ENCODE assay signal across 15 mouse cellular contexts in genomic region chr15:84634361-84634760, GRCm38 (mm10). TPM values are rescaled to one million over a fixed set of nuclear protein-coding genes. Genes with fewer than 3 reads are reported as not detected.
DNase-seq lines count a peak whose midpoint lies in the region; ATAC-seq and TF ChIP-seq lines count a peak whose summit lies in the region.
"Had no signal": no experiment of that assay in that cellular context is flagged by ENCODE, and none has a peak within 500 bp of the region (broad histone marks: within the 10 kb centered on the region; RNA-seq: fewer than 3 reads in every experiment).

No protein-coding gene starts in this region.

- no peaks in the 10 kb centered on the region for H3K36me3 ChIP-seq in limb, embryonic 14.5 days (ENCODE audit: control insufficient read depth, insufficient read depth, low read length)
- no peaks in the 10 kb centered on the region for H3K36me3 ChIP-seq in limb, embryonic 10.5 days
- H3K36me3 ChIP-seq: embryonic facial prominence, embryonic 12.5 days; hindbrain, embryonic 15.5 days; lung, embryonic 15.5 days; midbrain, embryonic 12.5 days had no signal

- no peak overlapping the region for H3K4me3 ChIP-seq in limb, embryonic 14.5 days (replicated peaks; ENCODE audit: low read length)
- H3K4me3 ChIP-seq in limb, embryonic 10.5 days = no peak overlapping the region
- H3K4me3 ChIP-seq: embryonic facial prominence, embryonic 12.5 days; hindbrain, embryonic 15.5 days; lung, embryonic 15.5 days; midbrain, embryonic 12.5 days had no signal

- TF ChIP-seq POLR2A in limb, embryonic 14.5 days (IDR thresholded peaks at IDR 0.05; ENCODE audit: borderline replicate concordance, extremely low read depth, insufficient read depth, insufficient read length) = no peak

- H3K4me1 ChIP-seq in limb, embryonic 14.5 days (ENCODE audit: control insufficient read depth, insufficient read depth, low read length) = 0 out of 2 replicates have a peak, but pooled peaks cover 4% of the 10 kb centered on the region
- peaks cover 11% of the 10 kb centered on the region for H3K4me1 ChIP-seq in limb, embryonic 10.5 days
- H3K4me1 ChIP-seq: hindbrain, embryonic 15.5 days had no signal

- 43% methylated on average over 3 of the region's 3 CpGs for WGBS in limb, embryonic 14.5 days
- WGBS in limb, embryonic 10.5 days = 68% methylated on average over 3 of the region's 3 CpGs

- peak overlapping the region; percentile 36; the same call in 1 of the 2 replicates for H3K9ac ChIP-seq in limb, embryonic 14.5 days (ENCODE audit: low read depth, low read length, severe bottlenecking)
- H3K9ac ChIP-seq: embryonic facial prominence, embryonic 12.5 days; hindbrain, embryonic 15.5 days; lung, embryonic 15.5 days; midbrain, embryonic 12.5 days had no signal

- no peaks in the 10 kb centered on the region for H3K9me3 ChIP-seq in limb, embryonic 14.5 days (ENCODE audit: control insufficient read depth, low read length)
- no peaks in the 10 kb centered on the region for H3K9me3 ChIP-seq in limb, embryonic 10.5 days (replicated peaks)
- H3K9me3 ChIP-seq: embryonic facial prominence, embryonic 12.5 days; hindbrain, embryonic 15.5 days; lung, embryonic 15.5 days; midbrain, embryonic 12.5 days had no signal

- no peak overlapping the region for H3K4me2 ChIP-seq in limb, embryonic 14.5 days (replicated peaks; ENCODE audit: low read depth, low read length, severe bottlenecking)
- H3K4me2 ChIP-seq: embryonic facial prominence, embryonic 12.5 days; hindbrain, embryonic 15.5 days; lung, embryonic 15.5 days; midbrain, embryonic 12.5 days had no signal

- no peaks in the 10 kb centered on the region for H3K27me3 ChIP-seq in limb, embryonic 14.5 days (ENCODE audit: control insufficient read depth, insufficient read depth, low read length)
- no peaks in the 10 kb centered on the region for H3K27me3 ChIP-seq in limb, embryonic 10.5 days (ENCODE audit: low read depth, poor library complexity, severe bottlenecking)
- H3K27me3 ChIP-seq: embryonic facial prominence, embryonic 12.5 days; hindbrain, embryonic 15.5 days; lung, embryonic 15.5 days had no signal

- no peak overlapping the region for H3K27ac ChIP-seq in limb, embryonic 14.5 days (replicated peaks; ENCODE audit: low read depth, low read length)
- no peak overlapping the region for H3K27ac ChIP-seq in limb, embryonic 10.5 days
- H3K27ac ChIP-seq: embryonic facial prominence, embryonic 12.5 days; hindbrain, embryonic 15.5 days; lung, embryonic 15.5 days; midbrain, embryonic 12.5 days had no signal

- DNase-seq in cerebellum, postnatal 10 days = peak; percentile 49 to 67
- DNase-seq in cerebellum, adult 11-12 months = no peak
- DNase-seq in limb, embryonic 14.5 days (ENCODE audit: low spot score) = no peak
- no peak for DNase-seq in limb, embryonic 10.5 days (ENCODE audit: low spot score)
- DNase-seq in gastrocnemius, adult 8-10 months (ENCODE audit: low spot score in 2 of 2) = peak; percentile 63 to 64
- peak; percentile 61 for DNase-seq in kidney, adult 9 months
- DNase-seq in spleen, adult 12 weeks (ENCODE audit: low spot score) = no peak
- no peak for DNase-seq in frontal cortex, postnatal 10 days (ENCODE audit: low spot score in 2 of 2)
- DNase-seq: cerebellum, adult 18-20 months; right cerebral cortex, postnatal 4 days had no signal

- no peak for ATAC-seq in limb, embryonic 14.5 days (ENCODE audit: low FRiP score, low read depth)

RNA-seq across cellular contexts. Expression of gene Prr5, which starts 35.1 kb away (rescaled TPM):
- polyA plus RNA-seq in limb, embryonic 14.5 days (2012; rRNA removed) = 41.4 and 52.9 TPM in 2 replicates
- 29.7 and 29.8 TPM in 2 replicates for polyA plus RNA-seq in limb, embryonic 14.5 days (2014; fragmentation: Nextera tagmentation; extraction: Ambion mirVana)
- 16.3 and 16.5 TPM in 2 replicates for polyA plus RNA-seq in limb, embryonic 10.5 days (2016; fragmentation: Nextera tagmentation; extraction: Ambion mirVana)
- 1 to 10 TPM; 1.1 to 3.5 (median 2.3) TPM for total RNA-seq in gastrocnemius, adult 8-10 months (2022)
- total RNA-seq: MEL had no signal

Comparison
In these comparisons a context has a peak if more than half of its experiments do, and no peak if none do; other contexts are left out.
1. DNase-seq: peak in cerebellum, postnatal 10 days (2 of 2), gastrocnemius, adult 8-10 months (2 of 2) and kidney, adult 9 months (single experiment); none in cerebellum, adult 11-12 months (single experiment), limb, embryonic 14.5 days (single experiment), limb, embryonic 10.5 days (single experiment), spleen, adult 12 weeks (single experiment) and frontal cortex, postnatal 10 days (0 of 2).